Mouse (Mus musculus) cerebellum, adult 2 months (tissue): ENCODE results near the gene Notum. TPM values are rescaled to one million over a fixed set of nuclear protein-coding genes. Genes with fewer than 3 reads are reported as not detected.
A peak's percentile ranks its signal among the peaks of the same experiment; 100 is the strongest.

Experiments used
- DNase-seq, 2 experiments: peaks; one replicate each; pipeline ENCODE4 v3.0.0; 2021
- H3K27ac ChIP-seq: fragments of 200-500 bp; 2 replicates; pipeline ENCODE4 v1.5.1; 2012; ENCODE audit warnings: low read length, control low read depth, inconsistent platforms; ENCODE audit not compliant: insufficient read depth
- H3K27me3 ChIP-seq: fragments of 200-500 bp; 2 replicates; pipeline ENCODE4 v1.6.1; 2012; ENCODE audit warnings: inconsistent platforms, mild to moderate bottlenecking, low read length, moderate library complexity; ENCODE audit not compliant: control insufficient read depth, insufficient read depth
- H3K4me1 ChIP-seq: fragments of 200-500 bp; 2 replicates; pipeline ENCODE4 v1.6.1; 2011; ENCODE audit warnings: low read length; ENCODE audit not compliant: control insufficient read depth, insufficient read depth
- H3K4me3 ChIP-seq: fragments of 200-500 bp; replicated peaks from 2 replicates; pipeline ENCODE3; 2011; ENCODE audit warnings: mild to moderate bottlenecking, low read depth, low read length, control low read depth; ENCODE audit not compliant: insufficient read depth
- CTCF ChIP-seq: fragments of 200-500 bp; IDR thresholded peaks from 2 replicates; pipeline ENCODE4 v1.5.1; 2011; ENCODE audit warnings: low read depth, mild to moderate bottlenecking, control low read depth, low read length, moderate library complexity, borderline replicate concordance; ENCODE audit not compliant: insufficient read depth
- POLR2A ChIP-seq: fragments of 200-500 bp; IDR thresholded peaks from 2 replicates; pipeline ENCODE4 v1.6.1; 2011; ENCODE audit warnings: low read length, control low read depth, borderline replicate concordance; ENCODE audit not compliant: insufficient read depth
- WGBS: fragments of 180-500 bp; shearing (Covaris S2); methylation state at CpG from one replicate; pipeline ENCODE4 v1.1.7; 2018; 5-methylcytosine and 5-hydroxymethylcytosine counted together
- polyA plus RNA-seq: library from polyadenylated mRNA; depleted of rRNA; stranded (reverse); fragments of >200 nt; gene quantifications from 2 replicates; pipeline ENCODE4 v1.2.3, GENCODE M21; 2012

The Notum gene
- polyA plus RNA-seq, 1 experiment, result 5.9 TPM

- WGBS, result 2% methylated on average over 50 of the region's 50 CpGs
- no peak for TF ChIP-seq CTCF
- no peak for DNase-seq
- no peak overlapping the region for H3K27ac ChIP-seq
- peaks cover 11% of the 10 kb centered on the region; the same call in 1 of the 2 replicates for H3K27me3 ChIP-seq
- no peaks in the 10 kb centered on the region for H3K4me1 ChIP-seq
- H3K4me3 ChIP-seq, result no peak overlapping the region
Measured at GRCm38 (mm10) chr11:120659509-120660300, 1.3 kb downstream of the Notum start.

- Histone ChIP-seq H3K4me1 (no peaks in the 10 kb centered on the region), H3K4me3 (no peak overlapping the region), H3K27ac (no peak overlapping the region), H3K27me3 (peaks cover 11% of the 10 kb centered on the region; the same call in 1 of the 2 replicates)
- peak; percentile 57 to 63 for DNase-seq
- TF ChIP-seq CTCF, result peak; percentile 68
- TF ChIP-seq POLR2A, result no peak
- WGBS, result 3% methylated on average over 24 of the region's 24 CpGs
Measured at GRCm38 (mm10) chr11:120658876-120659410, 2.0 kb downstream of the Notum start.

- Histone ChIP-seq H3K27ac (no peak overlapping the region), H3K4me1 (no peaks in the 10 kb centered on the region), H3K4me3 (no peak overlapping the region), H3K27me3 (peaks cover 11% of the 10 kb centered on the region; the same call in 1 of the 2 replicates)
- TF ChIP-seq CTCF (no peak), POLR2A (no peak)
- DNase-seq, result no peak
- WGBS, result 86% methylated on average over 4 of the region's 4 CpGs
Measured at GRCm38 (mm10) chr11:120657301-120657700, 3.7 kb downstream of the Notum start.

- Histone ChIP-seq H3K4me1 (no peaks in the 10 kb centered on the region), H3K4me3 (no peak overlapping the region), H3K27me3 (no peaks in the 10 kb centered on the region; the same call in 1 of the 2 replicates), H3K27ac (no peak overlapping the region)
- no peak for DNase-seq
- 79% methylated on average over 3 of the region's 3 CpGs for WGBS
- TF ChIP-seq CTCF (no peak), POLR2A (no peak)
Measured at GRCm38 (mm10) chr11:120654741-120655140, 6.2 kb downstream of the Notum start.

- Histone ChIP-seq H3K27ac (no peak overlapping the region), H3K4me1 (no peaks in the 10 kb centered on the region), H3K27me3 (no peaks in the 10 kb centered on the region), H3K4me3 (no peak overlapping the region)
- DNase-seq, result no peak
- 67% methylated on average over 3 of the region's 3 CpGs for WGBS
- TF ChIP-seq CTCF (no peak), POLR2A (no peak)
Measured at GRCm38 (mm10) chr11:120651872-120652271, 9.1 kb downstream of the Notum start.

- 7% methylated on average over 13 of the region's 13 CpGs for WGBS
- Histone ChIP-seq H3K4me3 (peak within 1 kb of the TSS; percentile 79), H3K27ac (peak within 1 kb of the TSS; percentile 73), H3K27me3 (no peaks in the 10 kb centered on the region), H3K4me1 (no peaks in the 10 kb centered on the region)
- peak; percentile 56 to 66 for DNase-seq
- TF ChIP-seq POLR2A (no peak), CTCF (no peak)
Measured at GRCm38 (mm10) chr11:120648001-120648476, 12.9 kb downstream of the Notum start, which contains the start of gene Myadml2. Gene Myadml2, minus strand, starts transcription at chr11:120648158.

- H3K27me3 ChIP-seq, result no peaks in the 10 kb centered on the region
- no peak overlapping the region for H3K4me3 ChIP-seq
- DNase-seq, result peak in 1 of 2 experiments; percentile 42
- TF ChIP-seq CTCF (no peak), POLR2A (no peak)
- no peaks in the 10 kb centered on the region for H3K4me1 ChIP-seq
- 90% methylated on average over 35 of the region's 35 CpGs for WGBS
- no peak overlapping the region for H3K27ac ChIP-seq
Measured at GRCm38 (mm10) chr11:120647047-120647830, 13.7 kb downstream of the Notum start.
